Mouse (Mus musculus) C2C12 (cell line): ENCODE data around the gene Tmem178. TPM values are rescaled to one million over a fixed set of nuclear protein-coding genes. Genes with fewer than 3 reads are reported as not detected.

Experiments
- H3K27me3 ChIP-seq: one replicate; pipeline ENCODE4 v1.6.1; 2011; ENCODE audit not compliant: control insufficient read depth, insufficient read depth, insufficient read length
- H3K36me3 ChIP-seq: one replicate; pipeline ENCODE4 v1.6.1; 2011; ENCODE audit not compliant: control insufficient read depth, insufficient read depth
- H3K4me3 ChIP-seq: one replicate; pipeline ENCODE4 v1.5.1; 2011; ENCODE audit warnings: mild to moderate bottlenecking, control low read depth; ENCODE audit not compliant: poor library complexity, insufficient read depth, severe bottlenecking
- H3K79me2 ChIP-seq: one replicate; pipeline ENCODE4 v1.6.1; 2011; ENCODE audit not compliant: control insufficient read depth, insufficient read depth
- H3K79me3 ChIP-seq: one replicate; pipeline ENCODE4 v1.6.1; 2011; ENCODE audit warnings: low read depth, control low read depth
- H3ac ChIP-seq: one replicate; pipeline ENCODE3; 2011; ENCODE audit warnings: low read depth; ENCODE audit not compliant: control insufficient read depth, insufficient read length
- CEBPB ChIP-seq: IDR thresholded peaks from one replicate; pipeline ENCODE4 v1.6.1; 2011; ENCODE audit warnings: low read depth, mild to moderate bottlenecking, control low read depth, moderate library complexity
- CTCF ChIP-seq: IDR thresholded peaks from one replicate; pipeline ENCODE4 v1.5.1; 2011; ENCODE audit not compliant: control insufficient read depth, insufficient read depth, insufficient read length
- FOSL1 ChIP-seq: IDR thresholded peaks from one replicate; pipeline ENCODE4 v1.8.0; 2011; ENCODE audit warnings: mild to moderate bottlenecking, low read length; ENCODE audit not compliant: poor library complexity, insufficient read depth, severe bottlenecking
- MAX ChIP-seq: IDR thresholded peaks from one replicate; pipeline ENCODE4 v1.6.1; 2011; ENCODE audit warnings: mild to moderate bottlenecking, control low read depth
- MYOD1 ChIP-seq: IDR thresholded peaks from one replicate; pipeline ENCODE4 v1.6.1; 2011; ENCODE audit warnings: low read depth; ENCODE audit not compliant: control insufficient read depth, insufficient read length
- MYOG ChIP-seq: IDR thresholded peaks from one replicate; pipeline ENCODE4 v1.6.1; 2011; ENCODE audit not compliant: control insufficient read depth, insufficient read length; ENCODE audit errors: extremely low read depth
- USF1 ChIP-seq: IDR thresholded peaks from one replicate; pipeline ENCODE4 v1.6.1; 2011; ENCODE audit warnings: low read depth, mild to moderate bottlenecking, control low read depth, moderate library complexity
- polyA plus RNA-seq: library from polyadenylated mRNA; unstranded; fragments of >200 nt; fragmentation: generic; extraction: Trizol; gene quantifications from one replicate; pipeline ENCODE4 v1.2.1, GENCODE M21; 2012; ENCODE audit warnings: missing spikeins

The Tmem178 gene
- polyA plus RNA-seq, 1 experiment, result not detected

DNA sequence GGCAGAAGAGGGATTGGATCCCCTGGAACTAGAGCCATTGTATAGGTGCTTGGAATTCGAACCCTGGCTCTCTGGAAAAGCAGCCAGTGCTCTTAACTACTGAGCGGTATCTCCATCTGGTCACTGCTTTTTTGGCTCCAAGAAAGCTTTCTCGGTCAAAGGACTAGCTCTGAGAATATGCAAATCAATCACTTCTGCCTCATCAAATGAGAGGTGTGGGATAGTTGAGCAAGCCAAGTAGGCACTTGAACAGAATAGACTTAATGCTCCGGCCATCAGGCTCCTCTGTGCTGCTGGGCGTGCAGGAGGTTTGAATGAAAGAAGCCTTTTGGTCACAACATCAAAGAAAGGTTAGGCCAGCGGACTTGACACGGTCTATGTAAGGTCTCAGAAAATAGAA, 5.0 kb downstream of the Tmem178 start:
- Histone ChIP-seq H3K36me3 (no peaks in the 10 kb centered on the region), H3K79me2 (no peaks in the 10 kb centered on the region), H3K27me3 (peaks cover 37% of the 10 kb centered on the region), H3K79me3 (no peaks in the 10 kb centered on the region), H3K4me3 (no peak overlapping the region), H3ac (no peak overlapping the region)
- TF ChIP-seq CEBPB (no peak), USF1 (no peak), MYOD1 (no peak), FOSL1 (no peak), MYOG (no peak), CTCF (no peak), MAX (no peak)

DNA sequence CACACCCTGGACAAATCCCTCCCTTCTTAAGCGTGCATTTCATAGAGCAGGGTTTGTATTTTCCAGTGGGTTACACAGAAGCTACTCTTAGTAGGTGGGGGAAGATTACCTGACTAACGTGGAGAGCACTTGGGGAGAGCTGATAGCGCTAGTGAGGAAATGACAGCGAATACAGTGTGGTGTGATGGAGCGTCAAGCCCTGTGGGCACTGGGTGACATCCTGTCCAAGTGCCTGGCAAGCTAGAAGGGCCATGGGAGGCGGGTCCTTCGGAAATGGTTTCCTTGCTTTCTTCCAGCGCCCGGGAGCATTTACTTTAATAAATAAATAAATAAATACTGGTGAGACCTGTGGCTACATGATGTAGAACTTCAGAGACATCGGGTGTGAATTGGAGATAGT, 5.5 kb downstream of the Tmem178 start:
- Histone ChIP-seq H3K79me3 (no peaks in the 10 kb centered on the region), H3ac (no peak overlapping the region), H3K79me2 (no peaks in the 10 kb centered on the region), H3K27me3 (peaks cover 32% of the 10 kb centered on the region), H3K36me3 (no peaks in the 10 kb centered on the region), H3K4me3 (no peak overlapping the region)
- TF ChIP-seq MAX, result no peak
- TF ChIP-seq CTCF, result no peak
- TF ChIP-seq MYOG, result no peak
- no peak for TF ChIP-seq USF1
- no peak for TF ChIP-seq FOSL1

DNA sequence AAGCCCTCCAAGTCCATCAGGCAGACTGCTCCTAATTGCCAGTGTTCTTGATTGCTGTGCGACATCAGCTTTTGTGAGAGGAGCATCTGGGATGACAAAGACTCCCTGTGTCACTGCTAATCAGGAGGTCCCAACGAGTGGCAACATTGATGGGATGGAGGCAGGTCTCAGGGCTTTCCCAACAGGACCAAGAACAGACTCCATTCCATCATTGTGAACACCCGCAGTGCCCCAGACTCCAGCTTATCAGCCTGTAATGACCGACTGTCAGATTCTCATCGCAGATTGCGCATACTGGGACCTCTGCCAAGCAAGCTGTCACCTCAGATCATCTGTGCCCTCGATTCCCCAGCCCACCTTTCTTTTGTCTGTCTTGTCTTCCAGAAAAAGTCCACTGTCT, 7.9 kb downstream of the Tmem178 start:
- peaks cover 40% of the 10 kb centered on the region for H3K27me3 ChIP-seq

DNA sequence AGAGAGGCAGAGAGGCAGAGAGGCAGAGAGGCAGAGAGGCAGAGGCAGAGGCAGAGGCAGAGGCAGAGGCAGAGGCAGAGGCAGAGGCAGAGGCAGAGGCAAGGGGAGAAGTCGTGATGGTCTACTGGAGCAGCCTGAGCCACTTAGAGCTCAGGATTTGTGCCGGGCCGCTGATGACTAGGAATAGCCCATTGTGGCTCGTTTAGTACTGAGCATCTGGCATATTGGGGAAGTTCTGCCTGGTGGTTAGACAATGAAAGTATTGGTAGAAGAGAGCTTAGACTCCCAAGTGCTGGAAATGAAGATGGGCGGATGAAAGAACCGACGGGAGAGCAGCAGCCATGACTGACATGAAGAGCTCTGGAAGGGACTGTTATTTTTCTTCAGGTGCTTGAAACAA, 11.0 kb downstream of the Tmem178 start:
- no peaks in the 10 kb centered on the region for H3K36me3 ChIP-seq
- no peak overlapping the region for H3ac ChIP-seq
- H3K27me3 ChIP-seq, result peaks cover 39% of the 10 kb centered on the region
- H3K79me2 ChIP-seq, result no peaks in the 10 kb centered on the region
- TF ChIP-seq MAX (no peak), MYOD1 (no peak), MYOG (no peak), FOSL1 (no peak), CEBPB (no peak), USF1 (no peak), CTCF (no peak)
- H3K4me3 ChIP-seq, result no peak overlapping the region
- H3K79me3 ChIP-seq, result no peaks in the 10 kb centered on the region

More for the DNA sequence above, 7.9 kb downstream of the Tmem178 start:
- H3K4me3 ChIP-seq, result no peak overlapping the region
- no peaks in the 10 kb centered on the region for H3K36me3 ChIP-seq
- H3K79me3 ChIP-seq, result no peaks in the 10 kb centered on the region
- TF ChIP-seq CEBPB (no peak), FOSL1 (no peak)
- no peaks in the 10 kb centered on the region for H3K79me2 ChIP-seq
- no peak overlapping the region for H3ac ChIP-seq

DNA sequence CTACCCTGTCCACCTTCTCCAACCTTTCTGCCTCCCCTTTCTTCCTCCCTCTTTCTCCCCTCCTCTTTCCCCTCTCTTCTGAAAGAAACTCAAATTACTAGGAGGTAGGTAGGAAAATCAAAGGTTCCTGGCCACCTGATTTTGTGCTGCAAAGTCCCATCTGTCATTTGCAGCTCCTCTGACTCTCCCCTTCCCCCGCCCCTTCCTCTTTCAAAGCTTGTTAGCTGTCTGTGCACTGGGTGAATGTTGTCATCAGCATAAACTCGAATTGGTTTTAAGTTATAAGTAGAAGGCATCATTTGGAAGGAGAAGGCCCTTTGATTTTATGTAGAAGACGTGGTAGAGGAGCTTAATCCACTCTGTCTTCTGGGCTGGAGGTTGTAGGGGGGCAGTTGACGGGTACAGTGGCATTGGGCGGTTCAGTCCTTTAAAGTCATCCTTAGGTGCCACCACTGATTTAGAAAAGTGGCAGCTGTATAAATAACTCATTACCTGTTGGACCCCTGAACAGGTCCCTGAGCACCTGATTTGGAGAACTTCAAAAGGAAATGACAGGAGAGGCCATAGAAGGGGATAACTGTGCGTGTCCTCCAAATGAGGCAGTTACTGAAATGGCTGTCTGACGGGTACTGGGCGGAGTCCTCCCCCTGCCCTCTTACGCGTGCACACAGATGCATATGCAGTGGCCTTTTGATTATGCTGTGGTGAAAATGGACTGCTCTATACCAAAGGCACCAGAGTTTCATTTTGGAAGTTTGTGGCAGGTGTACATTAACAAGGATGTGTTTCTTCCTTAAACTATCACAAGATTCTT, 11.8 kb downstream of the Tmem178 start:
- TF ChIP-seq FOSL1 (no peak), MAX (no peak), CEBPB (no peak), MYOD1 (no peak), USF1 (no peak), CTCF (no peak), MYOG (no peak)
- Histone ChIP-seq H3K79me2 (no peaks in the 10 kb centered on the region), H3K36me3 (no peaks in the 10 kb centered on the region), H3K4me3 (no peak overlapping the region), H3ac (no peak overlapping the region), H3K27me3 (peaks cover 33% of the 10 kb centered on the region), H3K79me3 (no peaks in the 10 kb centered on the region)

DNA sequence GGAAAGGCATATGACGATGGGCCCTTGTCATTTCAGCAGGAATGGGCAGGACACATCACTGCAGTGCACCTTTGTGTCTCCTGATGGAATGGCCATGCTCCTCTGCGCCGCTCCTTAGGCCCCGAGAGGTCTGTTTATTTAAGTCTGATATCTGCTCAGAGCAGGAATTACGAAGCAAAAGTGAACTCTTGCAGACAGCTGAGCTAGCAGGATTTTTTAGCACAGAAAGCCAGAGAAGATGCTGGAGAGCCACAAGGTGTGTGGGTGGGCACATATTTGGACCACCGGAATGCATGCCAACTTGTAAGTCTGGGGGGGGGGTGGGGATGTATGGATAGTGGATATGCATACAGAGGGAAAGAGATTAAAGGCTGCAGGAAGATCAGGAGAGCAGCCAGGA, 13.9 kb downstream of the Tmem178 start:
- TF ChIP-seq CEBPB (no peak), MYOD1 (no peak), FOSL1 (no peak), USF1 (no peak), CTCF (no peak), MAX (no peak), MYOG (no peak)
- H3K36me3 ChIP-seq, result no peaks in the 10 kb centered on the region
- no peaks in the 10 kb centered on the region for H3K79me3 ChIP-seq
- H3K79me2 ChIP-seq, result no peaks in the 10 kb centered on the region
- H3K4me3 ChIP-seq, result no peak overlapping the region
- H3K27me3 ChIP-seq, result peaks cover 23% of the 10 kb centered on the region
- H3ac ChIP-seq, result no peak overlapping the region
